Mouse (Mus musculus) liver, adult 2 months (tissue): ENCODE measurements around the gene Ndufs8. TPM values are rescaled to one million over a fixed set of nuclear protein-coding genes. Genes with fewer than 3 reads are reported as not detected.

Experiments used
- DNase-seq: peaks from one replicate; pipeline ENCODE4 v3.0.0-alpha.2; 2011; ENCODE audit warnings: low read depth, low spot score; ENCODE audit errors: extremely low read depth
- H3K27ac ChIP-seq: fragments of 200-500 bp; replicated peaks from 2 replicates; pipeline ENCODE4 v1.5.1; 2012; ENCODE audit warnings: low read depth, mild to moderate bottlenecking, control low read depth, inconsistent platforms, low read length; ENCODE audit not compliant: insufficient read depth
- H3K27me3 ChIP-seq: fragments of 200-500 bp; 2 replicates; pipeline ENCODE4 v1.6.1; 2012; ENCODE audit warnings: mild to moderate bottlenecking, moderate library complexity, low read length, inconsistent platforms; ENCODE audit not compliant: control insufficient read depth, insufficient read depth
- H3K36me3 ChIP-seq: fragments of 200-500 bp; 2 replicates; pipeline ENCODE4 v1.6.1; 2012; ENCODE audit warnings: low read length, inconsistent platforms; ENCODE audit not compliant: control insufficient read depth, insufficient read depth
- H3K4me1 ChIP-seq: fragments of 200-500 bp; 2 replicates; pipeline ENCODE4 v1.6.1; 2011; ENCODE audit warnings: low read length; ENCODE audit not compliant: control insufficient read depth, insufficient read depth
- H3K4me3 ChIP-seq: fragments of 200-500 bp; 2 replicates; pipeline ENCODE4 v1.5.1; 2011; ENCODE audit warnings: low read depth, mild to moderate bottlenecking, control low read depth, low read length, moderate library complexity; ENCODE audit not compliant: insufficient read depth
- H3K79me2 ChIP-seq: fragments of 200-500 bp; 2 replicates; pipeline ENCODE4 v1.6.1; 2012; ENCODE audit warnings: inconsistent platforms, mild to moderate bottlenecking, low read length, moderate library complexity; ENCODE audit not compliant: control insufficient read depth, insufficient read depth
- H3K9ac ChIP-seq: fragments of 200-500 bp; 2 replicates; pipeline ENCODE4 v1.6.1; 2012; ENCODE audit warnings: low read depth, mild to moderate bottlenecking, control low read depth, inconsistent platforms, low read length
- CTCF ChIP-seq: fragments of 200-500 bp; IDR thresholded peaks from 2 replicates; pipeline ENCODE4 v1.5.1; 2011; ENCODE audit warnings: low read depth, low read length, control low read depth
- POLR2A ChIP-seq: fragments of 200-500 bp; IDR thresholded peaks from 2 replicates; pipeline ENCODE4 v1.6.1; 2011; ENCODE audit warnings: low read length, control low read depth; ENCODE audit not compliant: insufficient read depth; ENCODE audit errors: extremely low read depth
- WGBS: fragments of 180-500 bp; shearing (Covaris S2); methylation state at CpG from one replicate; pipeline ENCODE4 v1.1.7; 2018; 5-methylcytosine and 5-hydroxymethylcytosine counted together
- polyA plus RNA-seq: library from polyadenylated mRNA; depleted of rRNA; stranded (reverse); fragments of >200 nt; gene quantifications from 2 replicates; pipeline ENCODE4 v1.2.3, GENCODE M21; 2012
- total RNA-seq: library from RNA; depleted of rRNA; stranded (reverse); fragments of >200 nt; gene quantifications from 2 replicates; pipeline ENCODE4 v1.2.3, GENCODE M21; 2014

Gene Ndufs8
- total and polyA plus RNA-seq, 2 experiments, result 213 to 266 TPM

GRCm38 (mm10) chr19:3890181-3890580 lies 22.4 kb downstream of the Ndufs8 start:
- TF ChIP-seq POLR2A (no peak), CTCF (peak; percentile 65)
- 79% methylated on average over 8 of the region's 8 CpGs for WGBS
- no peaks in the 10 kb centered on the region for H3K27me3 ChIP-seq
- peaks cover 7% of the 10 kb centered on the region for H3K4me1 ChIP-seq
- no peak overlapping the region for H3K27ac ChIP-seq
- no peak overlapping the region for H3K9ac ChIP-seq
- H3K4me3 ChIP-seq, result no peak overlapping the region
- DNase-seq, result no peak
- peaks cover 47% of the 10 kb centered on the region for H3K36me3 ChIP-seq
- no peaks in the 10 kb centered on the region for H3K79me2 ChIP-seq

DNA sequence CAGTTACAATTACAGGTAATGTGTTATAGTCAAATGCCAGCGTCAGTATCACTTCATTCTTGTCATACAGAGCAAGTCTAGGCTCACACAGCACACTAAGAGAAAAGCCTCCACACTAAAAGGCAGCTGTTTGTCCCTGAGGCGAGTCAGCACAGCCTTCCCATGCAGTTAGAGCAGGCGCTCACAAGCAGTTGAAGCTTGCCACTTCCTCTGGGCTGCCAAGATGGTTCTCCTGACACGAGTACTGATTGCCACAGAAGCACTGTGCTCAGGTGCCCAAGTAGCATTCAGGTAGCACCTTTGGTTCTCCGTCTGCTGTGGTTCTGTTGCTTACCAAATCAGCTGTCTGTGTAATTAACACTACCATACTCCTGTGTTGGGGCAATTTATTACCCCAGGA lies 23.5 kb downstream of the Ndufs8 start:
- no peak for TF ChIP-seq POLR2A
- no peak for TF ChIP-seq CTCF
- Histone ChIP-seq H3K4me1 (no peaks in the 10 kb centered on the region; the same call in none of the 2 replicates), H3K9ac (no peak overlapping the region), H3K4me3 (no peak overlapping the region), H3K27me3 (no peaks in the 10 kb centered on the region), H3K79me2 (no peaks in the 10 kb centered on the region), H3K27ac (no peak overlapping the region), H3K36me3 (peaks cover 51% of the 10 kb centered on the region)
- no peak for DNase-seq
- 91% methylated on average over 5 of the region's 5 CpGs for whole genome bisulfite sequencing

- DNase-seq, result peak; percentile 43
- Histone ChIP-seq H3K27ac (no peak overlapping the region), H3K79me2 (peaks cover 3% of the 10 kb centered on the region; the same call in 1 of the 2 replicates), H3K9ac (no peak overlapping the region), H3K4me1 (no peaks in the 10 kb centered on the region; the same call in 1 of the 2 replicates), H3K36me3 (peaks cover 42% of the 10 kb centered on the region), H3K27me3 (no peaks in the 10 kb centered on the region), H3K4me3 (no peak overlapping the region)
- WGBS, result 30% methylated on average over 6 of the region's 6 CpGs
- TF ChIP-seq POLR2A (no peak), CTCF (no peak)
Measured at GRCm38 (mm10) chr19:3884325-3884990, 28.1 kb downstream of the Ndufs8 start.

- no peak overlapping the region for H3K4me3 ChIP-seq
- TF ChIP-seq POLR2A, result no peak
- no peak for TF ChIP-seq CTCF
- H3K79me2 ChIP-seq, result peaks cover 8% of the 10 kb centered on the region; the same call in 1 of the 2 replicates
- H3K4me1 ChIP-seq, result peaks cover 2% of the 10 kb centered on the region
- peaks cover 30% of the 10 kb centered on the region for H3K36me3 ChIP-seq
- peak; percentile 33 for DNase-seq
- no peaks in the 10 kb centered on the region for H3K27me3 ChIP-seq
- 58% methylated on average over 4 of the region's 4 CpGs for WGBS
- H3K9ac ChIP-seq, result no peak overlapping the region
- H3K27ac ChIP-seq, result no peak overlapping the region
Measured at GRCm38 (mm10) chr19:3882214-3882613, 30.4 kb downstream of the Ndufs8 start.

DNA sequence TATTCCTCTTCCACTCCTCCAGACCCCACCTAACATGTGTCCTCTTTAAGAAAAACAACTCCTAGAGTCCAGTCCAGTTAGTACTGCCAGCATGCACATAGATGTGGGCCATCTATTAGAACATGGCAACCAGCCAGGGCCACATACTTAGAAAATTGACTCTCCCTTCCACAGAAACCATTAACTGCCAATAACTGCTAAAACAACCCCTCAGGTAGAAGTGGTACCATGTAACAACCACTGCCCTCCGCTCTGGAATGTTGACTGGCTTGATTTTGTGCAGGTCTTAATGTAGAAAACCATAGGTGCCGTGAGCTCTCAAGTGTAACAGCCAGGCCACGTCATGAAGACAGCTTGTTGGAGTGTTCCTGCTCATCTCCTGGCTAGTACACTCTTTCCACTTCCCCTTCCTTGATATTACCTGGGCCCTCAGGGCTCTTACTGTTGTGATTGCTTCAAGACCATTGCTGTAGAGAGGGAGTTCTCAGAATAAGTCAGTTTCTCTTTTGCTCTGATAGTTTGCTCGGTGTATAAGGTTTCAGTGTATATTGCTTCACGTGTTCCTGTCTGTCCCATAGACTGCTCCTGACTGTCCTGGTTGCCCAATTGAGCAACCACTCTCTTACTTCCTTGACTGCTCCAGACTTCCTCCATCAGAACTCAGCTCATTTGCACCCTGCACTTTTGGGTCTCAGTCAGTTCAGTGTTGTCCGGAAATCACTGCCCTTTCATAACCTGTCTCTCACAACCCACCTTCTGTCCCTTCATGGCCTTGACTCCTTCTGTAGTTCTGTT lies 32.3 kb downstream of the Ndufs8 start:
- Histone ChIP-seq H3K36me3 (peaks cover 23% of the 10 kb centered on the region), H3K4me3 (no peak overlapping the region), H3K27me3 (no peaks in the 10 kb centered on the region), H3K79me2 (peaks cover 12% of the 10 kb centered on the region; the same call in 1 of the 2 replicates), H3K27ac (no peak overlapping the region), H3K4me1 (peaks cover 2% of the 10 kb centered on the region), H3K9ac (no peak overlapping the region)
- TF ChIP-seq POLR2A (no peak), CTCF (no peak)
- no peak for DNase-seq
- WGBS, result 65% methylated on average over 6 of the region's 6 CpGs

DNA sequence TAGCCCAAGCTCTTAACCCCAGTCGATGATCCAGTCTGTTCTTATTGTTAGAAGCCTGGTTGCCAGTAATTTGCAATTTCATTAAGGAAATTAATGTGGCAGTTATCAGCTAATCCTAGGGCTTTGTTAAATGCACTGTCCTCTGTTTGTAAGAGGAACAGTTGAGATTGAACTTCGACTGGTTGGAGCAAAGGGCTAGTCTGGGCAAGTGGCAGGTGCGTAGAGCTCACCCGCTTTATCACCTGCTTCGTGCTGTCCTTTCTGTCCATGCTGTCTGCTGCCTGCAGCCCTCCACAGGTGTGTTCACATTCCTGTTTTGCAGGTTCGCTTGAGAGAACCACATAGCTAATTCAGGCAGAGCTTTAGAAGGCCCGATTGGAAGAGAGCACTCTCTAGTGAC lies 37.5 kb downstream of the Ndufs8 start:
- peaks cover 26% of the 10 kb centered on the region; the same call in 1 of the 2 replicates for H3K79me2 ChIP-seq
- WGBS, result 48% methylated on average over 7 of the region's 7 CpGs
- TF ChIP-seq POLR2A (no peak), CTCF (no peak)
- no peak overlapping the region for H3K9ac ChIP-seq
- no peak overlapping the region for H3K4me3 ChIP-seq
- H3K27ac ChIP-seq, result no peak overlapping the region
- peaks cover 7% of the 10 kb centered on the region for H3K4me1 ChIP-seq
- no peak for DNase-seq
- H3K27me3 ChIP-seq, result no peaks in the 10 kb centered on the region
- peaks cover 11% of the 10 kb centered on the region for H3K36me3 ChIP-seq
